Mouse (Mus musculus): Measurements from ENCODE around the gene Dusp5.

DNA sequence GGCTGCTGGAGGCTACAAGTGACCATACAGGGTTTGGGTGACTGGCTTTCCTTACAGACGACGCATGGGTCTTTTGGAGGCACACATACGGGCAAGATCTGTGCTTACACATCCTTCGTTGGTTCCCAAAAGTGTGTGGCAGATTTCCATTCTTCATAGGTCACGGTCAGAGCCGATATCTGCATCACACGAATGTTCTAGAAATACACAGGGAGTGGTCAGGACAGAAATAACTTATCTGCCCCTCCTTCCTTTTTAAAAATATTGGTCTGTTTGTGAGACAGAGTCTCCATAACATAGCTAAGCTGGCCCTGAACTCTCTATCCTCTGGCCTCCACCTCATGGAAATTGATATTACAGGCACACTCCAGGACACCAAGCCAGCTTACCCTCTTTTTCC is 24.7 kb upstream of the Dusp5 start:
- no peak for TF ChIP-seq GATA1 (IDR thresholded peaks at IDR 0.05; ENCODE audit: borderline replicate concordance, low read length)
- TF ChIP-seq FLI1 (IDR thresholded peaks at IDR 0.05; ENCODE audit: low read length) = no peak
